Mouse (Mus musculus) lung, adult 2 months (tissue): ENCODE measurements around the gene Cdc27. TPM values are rescaled to one million over a fixed set of nuclear protein-coding genes. Genes with fewer than 3 reads are reported as not detected.
"Not testable (repeated sequence)": the region's sequence is repeated elsewhere in the genome, so short reads cannot be mapped to it uniquely, and the experiment has no call there.

Experiments
- DNase-seq: peaks from one replicate; pipeline ENCODE4 v3.0.0; 2022
- H3K4me1 ChIP-seq: fragments of 200-500 bp; 2 replicates; pipeline ENCODE4 v1.6.1; 2011; ENCODE audit warnings: low read length; ENCODE audit not compliant: control insufficient read depth, insufficient read depth
- H3K4me3 ChIP-seq: fragments of 200-500 bp; replicated peaks from 2 replicates; pipeline ENCODE3; 2011; ENCODE audit warnings: low read depth, mild to moderate bottlenecking, control low read depth, low read length; ENCODE audit errors: extremely low read depth
- CTCF ChIP-seq: fragments of 200-500 bp; IDR thresholded peaks from 2 replicates; pipeline ENCODE4 v1.5.1; 2011; ENCODE audit warnings: mild to moderate bottlenecking, low read length, control low read depth; ENCODE audit not compliant: insufficient read depth
- POLR2A ChIP-seq: fragments of 200-500 bp; IDR thresholded peaks from 2 replicates; pipeline ENCODE4 v1.6.1; 2011; ENCODE audit warnings: low read depth, mild to moderate bottlenecking, control low read depth, low read length, borderline replicate concordance; ENCODE audit errors: extremely low read depth
- WGBS: fragments of 180-500 bp; shearing (Covaris S2); methylation state at CpG from one replicate; pipeline ENCODE4 v1.1.7; 2018; 5-methylcytosine and 5-hydroxymethylcytosine counted together
- polyA plus RNA-seq: library from polyadenylated mRNA; depleted of rRNA; stranded (reverse); fragments of >200 nt; gene quantifications from 2 replicates; pipeline ENCODE4 v1.2.3, GENCODE M21; 2012

The Cdc27 gene
- polyA plus RNA-seq, 1 experiment = 6.9 TPM

GRCm38 (mm10) chr11:104549438-104550405 lies 698 bp downstream of the Cdc27 start:
- TF ChIP-seq POLR2A = no peak
- TF ChIP-seq CTCF = no peak
- peaks cover 6% of the 10 kb centered on the region for H3K4me1 ChIP-seq
- DNase-seq = peak; percentile 21
- H3K4me3 ChIP-seq = peak overlapping the region; percentile 95
- 1% methylated on average over 53 of the region's 53 CpGs for WGBS

GRCm38 (mm10) chr11:104547502-104547901 lies 2.9 kb downstream of the Cdc27 start:
- H3K4me1 ChIP-seq = peaks cover 8% of the 10 kb centered on the region
- no peak for DNase-seq
- H3K4me3 ChIP-seq = no peak overlapping the region
- WGBS = 72% methylated on average over 3 of the region's 3 CpGs
- TF ChIP-seq POLR2A (no peak), CTCF (no peak)

GRCm38 (mm10) chr11:104544507-104544906 lies 5.9 kb downstream of the Cdc27 start:
- Histone ChIP-seq H3K4me1 (peaks cover 9% of the 10 kb centered on the region), H3K4me3 (no peak overlapping the region)
- TF ChIP-seq POLR2A = no peak
- TF ChIP-seq CTCF = no peak
- WGBS = 27% methylated on average over 2 of the region's 2 CpGs
- no peak for DNase-seq

- not testable (repeated sequence) for DNase-seq, H3K4me1 ChIP-seq, H3K4me3 ChIP-seq
- 72% methylated on average over 2 of the region's 2 CpGs for WGBS
These were observed 7.1 kb downstream of the Cdc27 start for GRCm38 (mm10) chr11:104543337-104543736.

- peaks cover 6% of the 10 kb centered on the region for H3K4me1 ChIP-seq
- WGBS = 88% methylated on average over 5 of the region's 5 CpGs
- no peak for TF ChIP-seq CTCF
- no peak for TF ChIP-seq POLR2A
- H3K4me3 ChIP-seq = no peak overlapping the region
- no peak for DNase-seq
These were observed 10.6 kb downstream of the Cdc27 start for GRCm38 (mm10) chr11:104539811-104540210.

GRCm38 (mm10) chr11:104537945-104538555 lies 12.4 kb downstream of the Cdc27 start:
- TF ChIP-seq POLR2A (no peak), CTCF (no peak)
- Histone ChIP-seq H3K4me3 (no peak overlapping the region), H3K4me1 (peaks cover 3% of the 10 kb centered on the region; the same call in 1 of the 2 replicates)
- DNase-seq = no peak
- 95% methylated on average over 2 of the region's 2 CpGs for WGBS

GRCm38 (mm10) chr11:104536843-104537242 lies 13.6 kb downstream of the Cdc27 start:
- 84% methylated on average over 2 of the region's 2 CpGs for WGBS

GRCm38 (mm10) chr11:104525935-104526334 lies 24.5 kb downstream of the Cdc27 start:
- no peaks in the 10 kb centered on the region for H3K4me1 ChIP-seq
- TF ChIP-seq CTCF = no peak
- no peak for TF ChIP-seq POLR2A
- no peak for DNase-seq
- H3K4me3 ChIP-seq = no peak overlapping the region
- 92% methylated on average over 6 of the region's 6 CpGs for WGBS

More at GRCm38 (mm10) chr11:104536843-104537242, 13.6 kb downstream of the Cdc27 start:
- Histone ChIP-seq H3K4me1 (peaks cover 2% of the 10 kb centered on the region; the same call in 1 of the 2 replicates), H3K4me3 (no peak overlapping the region)
- DNase-seq = no peak
- TF ChIP-seq POLR2A = no peak
- no peak for TF ChIP-seq CTCF

- no peaks in the 10 kb centered on the region for H3K4me1 ChIP-seq
- no peak for TF ChIP-seq CTCF
- no peak for TF ChIP-seq POLR2A
- no peak overlapping the region for H3K4me3 ChIP-seq
- no peak for DNase-seq
- 82% methylated on average over 4 of the region's 4 CpGs for WGBS
These were observed 38.0 kb downstream of the Cdc27 start for GRCm38 (mm10) chr11:104512436-104512835.
